Mouse (Mus musculus): ENCODE results near the gene Srd5a1.

- no peak for TF ChIP-seq GATA1 (IDR thresholded peaks at IDR 0.05; ENCODE audit: borderline replicate concordance, low read length)
- TF ChIP-seq FLI1 (IDR thresholded peaks at IDR 0.05; ENCODE audit: low read length) = no peak
Observed at GRCm38 (mm10) chr13:69596515-69596914, 14.7 kb downstream of the Srd5a1 start.

Data from megakaryocyte, embryonic 14.5 days (primary cell).